Mouse (Mus musculus): Measurements from ENCODE around the gene Gm525.
"Not testable (repeated sequence)": the region's sequence is repeated elsewhere in the genome, so short reads cannot be mapped to it uniquely, and the experiment has no call there.

The Gm525 gene

DNA sequence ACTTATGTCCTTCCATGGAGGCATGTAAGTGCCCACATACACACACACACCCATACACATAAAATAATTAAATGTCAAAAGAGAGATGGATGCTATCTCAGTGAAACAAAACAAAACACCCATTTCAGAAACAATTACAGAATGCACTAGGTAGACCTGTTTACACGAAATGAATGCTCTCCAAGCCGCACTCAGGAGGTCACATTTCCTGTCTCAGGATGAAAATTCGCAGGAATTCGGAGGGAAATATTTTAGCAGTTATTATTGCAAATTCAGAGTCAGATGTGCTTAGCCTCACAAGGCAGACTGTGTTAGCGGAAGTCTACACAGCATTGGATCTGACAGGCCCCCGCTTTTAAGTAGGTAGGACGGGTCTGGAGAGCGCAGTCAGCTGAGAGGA is at the start of gene Gm525:
Gm525 (plus strand) TSS at position 301 of the 400 bp plus-strand sequence.
- DNase-seq, result no peak

- DNase-seq, result peak; percentile 86
These were observed 49.3 kb upstream of the Gm525 start for GRCm38 (mm10) chr11:89024181-89024881.

DNA sequence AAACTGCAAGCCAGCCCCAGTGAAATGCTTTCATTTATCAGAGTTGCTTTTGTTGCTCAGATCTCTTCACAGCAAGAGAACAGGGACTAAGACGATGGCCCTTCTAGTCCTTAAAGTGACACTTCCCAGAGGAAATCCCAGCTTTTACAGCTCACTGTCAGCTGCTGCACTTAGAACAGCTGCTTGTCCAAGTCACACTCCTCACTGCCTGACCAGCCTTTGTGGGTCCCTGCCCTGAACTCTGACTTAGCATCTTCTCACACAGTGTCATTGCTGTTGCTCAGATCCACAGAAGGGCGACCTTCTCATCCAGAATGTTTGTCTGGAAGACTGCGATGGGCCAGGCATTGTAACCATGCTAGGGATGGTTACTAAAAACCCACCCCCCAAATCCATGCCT is 48.0 kb upstream of the Gm525 start:
- DNase-seq, result no peak

- DNase-seq, result no peak
These were observed 47.5 kb upstream of the Gm525 start for GRCm38 (mm10) chr11:89026117-89026516.

DNA sequence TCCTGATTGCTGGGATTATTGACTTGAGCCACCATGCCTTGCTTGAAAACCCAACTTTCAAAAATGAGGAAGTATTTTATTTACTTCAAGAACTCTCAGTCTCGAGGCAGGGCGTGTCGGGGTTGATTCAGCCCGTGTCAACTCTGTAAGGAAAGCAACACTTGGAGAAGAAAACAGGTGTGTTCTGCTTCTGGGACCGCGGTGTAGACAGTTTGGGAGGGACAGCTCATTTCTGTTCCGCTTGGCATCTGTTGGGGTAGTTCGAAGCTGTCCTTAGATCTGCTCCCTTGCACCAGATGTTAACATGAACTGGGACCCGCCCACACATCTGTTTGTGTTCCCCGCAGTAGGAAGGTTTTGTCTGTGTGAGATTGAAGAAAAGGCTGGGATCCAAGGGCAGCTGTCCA is 45.7 kb upstream of the Gm525 start:
- DNase-seq, result peak; percentile 34

DNA sequence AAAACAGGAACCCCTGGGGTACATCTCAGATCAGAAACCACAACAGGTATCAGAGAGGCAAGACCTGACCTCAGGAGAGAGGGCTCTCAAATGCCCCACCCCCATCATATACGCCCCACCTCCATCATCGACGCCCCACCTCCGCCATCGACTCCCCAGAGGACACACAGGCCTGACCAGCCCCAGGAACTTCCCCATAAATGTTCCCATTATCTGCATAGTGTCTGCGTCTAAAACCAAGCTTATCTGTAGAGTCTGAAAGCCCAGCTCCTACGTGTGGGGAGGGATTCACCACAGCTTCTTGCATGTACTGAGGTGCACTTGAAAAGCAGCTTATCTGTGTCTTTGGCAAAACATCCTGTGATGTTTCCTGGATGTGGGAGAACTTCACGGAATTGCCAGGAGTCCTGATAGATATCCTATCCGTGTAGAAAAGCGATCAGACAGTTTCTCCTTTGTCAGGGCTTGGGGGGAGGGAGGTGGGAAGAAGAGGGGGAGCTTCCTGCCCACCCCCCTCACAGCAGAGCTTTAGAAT is 44.7 kb upstream of the Gm525 start:
- peak; percentile 48 for DNase-seq

DNA sequence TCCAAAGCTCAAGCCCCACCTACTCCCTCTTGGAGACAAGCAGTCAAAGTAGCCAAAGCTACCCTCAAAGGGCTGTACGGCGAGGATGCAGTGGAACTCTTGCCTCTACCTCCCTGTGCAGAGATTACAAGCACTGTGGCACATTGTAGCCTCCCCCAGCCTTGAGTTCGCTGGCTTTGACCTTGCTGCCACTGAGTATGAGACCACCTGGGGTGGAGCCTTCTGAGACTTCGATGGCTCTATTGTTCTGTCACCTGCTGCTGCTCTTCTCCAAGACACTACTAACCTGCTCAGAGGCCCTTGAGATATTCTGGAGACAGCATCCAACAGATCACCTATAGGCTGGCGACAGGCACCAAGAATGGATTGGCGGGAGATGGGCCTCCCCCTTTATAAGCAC is 43.1 kb upstream of the Gm525 start:
- no peak for DNase-seq

- DNase-seq, result no peak
These were observed 42.5 kb upstream of the Gm525 start for GRCm38 (mm10) chr11:89031189-89031588.

DNA sequence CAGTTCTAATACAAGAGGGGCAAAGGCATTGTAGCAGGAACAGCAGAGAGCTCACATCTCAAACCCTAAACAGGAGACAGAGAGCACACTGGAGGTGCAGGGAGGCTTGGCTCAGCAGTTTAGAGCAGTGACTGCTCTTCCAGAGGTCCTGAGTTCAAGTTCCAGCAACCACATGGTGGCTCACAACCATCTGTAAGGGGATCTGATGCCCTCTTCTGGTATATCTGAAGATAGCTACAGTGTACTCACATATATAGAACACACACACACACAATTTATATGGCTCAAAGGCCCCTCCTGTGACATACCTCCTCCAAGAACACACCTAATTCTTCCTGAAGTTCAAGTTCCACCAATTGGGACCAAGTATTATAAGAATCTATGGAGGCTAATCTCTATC is 39.0 kb upstream of the Gm525 start:
- no peak for DNase-seq

DNA sequence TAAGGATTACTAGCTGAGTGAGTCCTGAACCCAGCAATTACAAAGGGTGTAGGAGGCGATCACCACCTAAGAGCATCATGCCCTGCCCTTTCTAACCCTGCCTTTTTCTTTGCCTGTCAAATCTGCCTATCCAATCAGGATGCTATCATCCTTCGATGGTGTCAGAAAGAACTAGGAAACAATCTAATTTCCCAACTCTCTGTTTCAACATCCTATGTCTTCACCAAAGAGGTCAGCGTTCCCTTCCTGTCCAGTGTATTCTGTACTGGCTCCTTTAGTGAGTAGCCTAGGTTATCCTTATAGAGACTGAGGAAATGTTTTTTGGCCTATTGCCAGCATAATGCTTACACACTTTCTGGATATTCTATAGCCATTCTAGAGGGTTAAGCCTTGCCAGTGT is 38.1 kb upstream of the Gm525 start:
- DNase-seq, result no peak

DNA sequence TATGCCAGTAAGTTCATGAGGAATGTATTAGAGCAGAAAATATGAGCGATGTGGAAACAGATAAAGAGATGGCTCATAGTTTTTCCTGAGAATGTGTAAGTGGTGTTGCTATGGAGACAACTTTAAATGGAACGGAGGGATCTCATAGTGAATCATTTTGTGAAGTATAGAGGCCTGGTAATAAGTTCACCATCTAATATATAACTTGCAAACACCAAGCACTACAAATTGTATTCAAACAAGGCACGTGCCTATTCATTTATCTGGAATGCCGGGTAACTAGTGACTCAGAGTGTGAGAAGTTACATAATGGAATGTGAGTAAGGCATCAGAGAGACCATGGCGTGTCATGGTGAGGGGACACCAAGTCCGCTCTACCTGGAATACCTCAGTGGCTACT is 35.1 kb upstream of the Gm525 start:
- DNase-seq, result no peak

DNA sequence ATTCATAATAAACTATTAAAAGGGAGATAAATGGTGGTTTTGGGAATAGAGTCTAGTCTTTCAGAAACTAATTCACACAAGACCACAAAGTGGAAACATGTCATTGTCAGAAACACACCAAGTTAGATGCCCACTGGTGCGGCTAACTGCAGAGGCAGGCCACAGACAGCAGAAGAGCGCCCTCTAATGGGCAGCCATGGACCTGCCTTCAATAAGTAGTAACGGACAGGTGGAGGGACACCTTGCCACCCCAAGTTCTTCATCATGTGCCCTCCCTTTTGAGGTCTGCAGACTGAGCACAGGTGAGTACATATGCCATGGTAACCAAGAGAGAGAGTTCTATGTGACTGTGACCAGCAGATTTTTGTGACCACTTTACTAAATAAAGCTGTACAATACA is 34.3 kb upstream of the Gm525 start:
- DNase-seq, result peak; percentile 77

- DNase-seq, result not testable (repeated sequence)
These were observed 32.6 kb upstream of the Gm525 start for GRCm38 (mm10) chr11:89041073-89041472.

GRCm38 (mm10) chr11:89043046-89043445 is 30.6 kb upstream of the Gm525 start:
- DNase-seq, result no peak

GRCm38 (mm10) chr11:89045501-89045900 is 28.1 kb upstream of the Gm525 start:
- not testable (repeated sequence) for DNase-seq

- no peak for DNase-seq
These were observed 27.6 kb upstream of the Gm525 start for GRCm38 (mm10) chr11:89046021-89046420.

DNA sequence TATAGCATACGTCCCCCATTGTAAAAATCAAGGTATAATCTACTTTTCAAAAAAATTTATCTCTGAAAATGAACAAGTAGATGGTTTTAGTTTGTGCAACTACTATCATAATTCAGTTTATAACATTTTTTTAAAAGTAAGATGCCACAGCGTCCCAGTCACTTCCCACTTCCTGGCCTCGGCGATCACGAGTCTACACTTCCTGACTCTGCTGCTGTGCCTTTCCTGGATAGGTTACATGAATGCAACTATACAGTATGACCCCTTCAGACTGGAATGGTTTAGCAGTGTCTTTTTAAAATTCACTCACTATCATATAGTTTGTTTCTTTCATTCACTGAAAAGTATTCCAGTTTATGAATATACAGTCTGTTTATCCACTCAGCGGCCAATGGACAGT is 21.9 kb upstream of the Gm525 start:
- no peak for DNase-seq

DNA sequence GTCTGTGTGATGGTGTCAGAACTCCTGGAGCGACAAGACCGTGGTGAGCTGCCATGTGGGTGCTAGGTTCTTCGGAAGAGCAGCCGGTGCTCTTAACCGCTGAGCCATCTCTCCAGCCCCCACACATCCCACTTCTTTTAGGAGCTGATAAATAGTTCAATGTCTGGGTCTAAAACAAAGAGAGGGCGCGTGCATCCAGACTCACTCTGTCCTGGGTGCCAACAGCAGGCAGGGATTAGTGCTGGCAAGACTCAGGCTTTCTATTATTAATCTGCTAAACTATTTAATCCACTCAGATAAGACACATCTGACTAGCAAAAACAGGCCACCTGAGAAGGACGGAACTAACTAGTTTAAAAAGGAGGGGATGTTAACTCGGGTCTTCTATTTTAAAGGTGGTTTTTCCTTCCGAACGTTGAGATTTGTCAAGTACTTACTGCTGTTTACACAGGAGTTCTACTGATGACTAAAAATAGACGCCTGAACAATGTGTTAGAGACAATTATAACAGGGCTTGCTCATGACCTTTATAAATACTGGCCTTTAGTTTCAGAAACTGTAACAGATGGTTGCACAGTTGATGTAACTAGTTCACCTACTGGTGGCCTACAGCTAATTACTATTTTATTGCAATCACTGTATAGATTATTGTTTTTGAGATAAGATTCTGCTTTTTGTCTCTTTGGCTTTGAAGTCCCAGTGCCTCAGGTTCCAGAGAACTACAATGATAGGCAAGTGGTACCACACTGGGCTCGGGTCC is 17.5 kb upstream of the Gm525 start:
- no peak for DNase-seq

DNA sequence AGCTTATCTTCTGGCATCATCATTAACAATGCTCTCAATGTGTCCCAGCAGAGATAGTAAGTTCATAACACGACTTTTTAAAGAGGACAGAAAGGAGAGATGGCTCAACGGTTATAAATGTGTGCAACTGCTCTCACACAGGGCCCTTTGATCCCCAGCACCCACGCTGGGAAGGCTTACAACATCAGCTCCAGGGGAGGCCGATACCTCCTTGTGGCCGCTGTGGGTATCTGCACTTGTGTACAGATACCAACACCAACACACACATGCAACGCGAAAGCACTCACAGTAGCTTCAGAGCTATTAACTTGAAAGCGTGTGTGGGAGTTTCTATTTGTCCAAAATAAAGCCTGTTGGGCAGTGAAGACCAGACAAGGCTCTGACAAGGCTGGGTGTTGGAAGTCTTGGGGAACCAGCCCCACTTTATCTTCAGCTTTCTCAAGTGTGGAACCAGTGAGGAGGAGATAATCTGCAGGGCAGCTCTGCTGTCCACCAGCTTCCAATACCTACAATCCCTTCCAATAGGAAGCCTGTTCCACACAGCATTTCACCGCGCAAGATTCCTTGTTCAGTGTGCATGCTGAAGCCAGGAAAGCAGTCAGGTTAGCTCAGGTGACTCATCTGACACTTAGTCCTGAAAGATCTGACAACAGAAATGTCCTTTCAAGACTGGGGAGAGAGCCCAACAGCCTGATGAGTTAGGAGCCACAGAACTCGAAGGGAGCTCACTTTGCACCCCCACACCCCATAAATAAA is 14.9 kb upstream of the Gm525 start:
- no peak for DNase-seq

- DNase-seq, result peak; percentile 28
These were observed 13.7 kb upstream of the Gm525 start for GRCm38 (mm10) chr11:89059919-89060422.

DNA sequence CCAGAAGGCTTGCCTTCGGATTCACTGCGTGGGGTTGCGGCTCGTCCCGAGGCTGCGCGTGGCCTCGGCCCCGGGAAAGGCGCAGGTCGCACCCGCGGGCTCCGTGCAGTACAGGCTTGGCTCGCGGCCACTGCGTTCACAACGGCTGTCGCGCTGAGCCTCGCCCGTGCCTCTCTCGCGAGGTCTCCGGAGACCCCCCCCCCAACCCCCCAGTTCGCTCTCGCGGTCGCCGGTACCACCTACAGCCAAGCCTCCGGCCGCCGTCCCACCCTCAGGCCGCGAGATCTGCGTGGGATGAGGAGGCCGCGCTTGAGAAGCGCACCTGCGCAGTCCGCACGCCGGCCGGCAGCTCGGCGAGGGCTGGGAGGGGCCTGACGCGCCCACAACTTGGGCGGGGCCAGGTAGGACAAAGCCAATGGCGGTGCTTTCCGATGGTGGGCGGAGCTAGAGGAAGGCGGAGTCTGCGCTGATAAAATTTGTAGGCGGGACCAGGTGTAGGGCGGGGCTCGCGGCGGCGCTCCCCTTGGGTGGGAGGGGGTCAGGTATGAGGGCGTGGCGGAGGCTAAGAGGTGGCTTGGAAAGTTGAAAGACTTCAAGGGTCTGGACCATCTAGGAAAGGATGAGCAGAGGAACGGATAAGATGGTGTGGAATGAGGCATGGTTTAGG is 13.1 kb upstream of the Gm525 start:
- peak; percentile 92 for DNase-seq

DNA sequence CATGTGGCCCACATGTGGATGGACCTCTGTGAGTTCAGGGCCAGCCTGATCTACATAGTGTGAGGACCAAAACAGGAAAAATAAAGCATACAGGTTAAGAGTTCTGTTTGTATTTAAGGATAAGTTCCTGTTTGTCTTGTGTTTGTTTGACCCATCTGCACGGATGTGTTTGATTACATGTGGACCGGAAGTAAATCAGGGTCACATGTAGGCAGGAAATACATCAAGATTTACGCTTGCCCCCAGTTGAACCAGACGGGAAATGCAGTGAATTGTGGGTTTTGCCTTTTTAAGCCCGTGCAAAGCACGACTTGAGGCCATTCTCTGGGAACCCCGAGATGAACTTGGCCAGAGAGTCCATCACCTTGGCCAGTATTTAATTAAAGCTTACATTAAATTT is 12.3 kb upstream of the Gm525 start:
- DNase-seq, result no peak

- DNase-seq, result no peak
These were observed 9.3 kb upstream of the Gm525 start for GRCm38 (mm10) chr11:89064312-89064711.

Data from lung, postnatal 14 days (tissue).